Mouse (Mus musculus) large intestine, adult 2 months (tissue): ENCODE measurements around the gene Leng9. TPM values are rescaled to one million over a fixed set of nuclear protein-coding genes. Genes with fewer than 3 reads are reported as not detected.
A peak's percentile ranks its signal among the peaks of the same experiment; 100 is the strongest.
"Not testable (repeated sequence)": the region's sequence is repeated elsewhere in the genome, so short reads cannot be mapped to it uniquely, and the experiment has no call there.

ENCODE experiments used
- DNase-seq: peaks from one replicate; pipeline ENCODE4 v3.0.0-alpha.2; 2012; ENCODE audit warnings: low read depth, low spot score
- WGBS: fragments of 180-500 bp; shearing (Covaris S2); methylation state at CpG from one replicate; pipeline ENCODE4 v1.1.7; 2018; 5-methylcytosine and 5-hydroxymethylcytosine counted together
- polyA plus RNA-seq: library from polyadenylated mRNA; depleted of rRNA; stranded (reverse); fragments of >200 nt; gene quantifications from 2 replicates; pipeline ENCODE4 v1.2.3, GENCODE M21; 2012; rRNA removed

Leng9 gene
- polyA plus RNA-seq: 30.0 and 45.0 TPM in 2 replicates

DNA sequence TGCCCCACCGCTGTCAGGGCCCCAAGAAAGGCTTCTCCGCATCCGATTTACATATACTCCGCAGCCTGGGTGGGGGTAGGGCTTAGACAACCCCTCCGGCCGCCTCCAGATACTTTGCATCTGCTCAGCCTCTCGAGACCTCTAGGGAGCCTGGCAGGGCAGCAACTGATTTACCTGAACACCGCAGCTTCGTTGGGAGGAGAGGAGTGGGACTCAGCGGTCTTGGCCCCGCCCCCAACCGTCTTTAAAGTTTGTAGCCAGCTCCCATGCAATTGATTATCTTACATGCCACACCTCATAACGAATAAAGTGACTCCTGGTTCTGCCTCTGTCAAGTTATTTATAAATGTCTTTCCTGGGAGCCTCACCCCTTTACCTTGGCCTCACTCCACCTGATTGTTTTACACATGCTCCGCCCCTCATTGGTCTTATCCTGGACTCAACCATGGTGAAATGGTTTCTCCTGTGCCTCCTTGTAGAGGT lies at the start of gene Leng9:
Gene Leng9, minus strand, starts transcription at position 316 of the 483 bp plus-strand sequence.
- no peak for DNase-seq

DNA sequence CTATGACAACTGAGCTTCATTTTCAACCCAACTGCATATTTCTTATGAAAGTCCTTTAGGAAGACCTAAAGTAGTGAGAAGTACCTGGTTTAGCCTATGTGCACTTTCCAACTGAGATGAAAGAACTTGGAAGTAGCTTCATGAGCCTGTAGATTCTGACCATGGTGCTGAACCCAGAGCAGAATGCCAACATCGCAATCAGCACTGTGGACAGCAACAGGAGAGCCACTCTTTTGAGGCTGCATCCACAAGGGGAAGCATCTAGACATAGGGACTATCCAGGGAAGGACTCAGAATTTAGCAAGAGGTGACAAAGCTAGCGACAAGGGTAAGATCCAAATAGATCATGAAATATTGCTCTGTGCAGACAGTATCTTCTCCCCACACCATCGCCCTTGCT lies 28.3 kb upstream of the Leng9 start:
- no peak for DNase-seq
- WGBS: 42% methylated on average over 3 of the region's 3 CpGs

More for the DNA sequence above, at the start of gene Leng9:
- 1% methylated on average over 14 of the region's 14 CpGs for WGBS

DNA sequence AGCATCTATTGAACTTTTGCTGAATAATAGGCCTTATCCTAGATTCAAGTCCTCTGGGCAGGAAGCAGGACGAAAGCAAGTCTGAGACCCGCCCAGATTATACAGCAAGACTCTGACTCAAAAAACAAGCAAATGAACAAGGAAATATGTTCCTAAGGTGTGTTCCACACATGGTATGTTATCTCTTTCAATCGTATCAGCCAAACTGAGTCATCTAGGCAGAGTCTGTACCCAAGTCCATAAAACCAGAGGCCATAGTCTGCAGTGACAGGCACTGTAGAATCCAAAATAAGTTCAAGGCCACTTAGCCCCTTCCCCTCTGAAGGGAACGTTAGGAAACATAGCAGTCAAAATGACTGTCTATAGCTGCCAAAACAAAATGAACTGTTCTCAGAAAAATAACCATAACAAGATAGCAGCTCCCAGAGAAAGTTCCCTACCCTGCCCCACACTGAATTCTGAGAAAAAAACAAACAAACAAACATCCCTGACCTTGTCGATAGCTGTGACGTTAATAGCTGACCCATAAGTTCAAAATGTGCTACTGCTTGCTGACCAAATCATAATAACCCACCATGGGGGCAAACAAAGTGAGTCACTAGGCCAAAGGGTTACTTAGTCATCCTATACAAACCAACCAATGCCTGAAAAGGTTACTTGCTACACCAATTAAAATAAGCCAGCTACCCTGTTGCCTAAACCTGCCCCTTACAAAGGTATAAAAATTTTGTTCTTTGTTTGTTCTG lies 20.2 kb upstream of the Leng9 start:
- DNase-seq: no peak
- 30% methylated on average over 6 of the region's 6 CpGs for WGBS

DNA sequence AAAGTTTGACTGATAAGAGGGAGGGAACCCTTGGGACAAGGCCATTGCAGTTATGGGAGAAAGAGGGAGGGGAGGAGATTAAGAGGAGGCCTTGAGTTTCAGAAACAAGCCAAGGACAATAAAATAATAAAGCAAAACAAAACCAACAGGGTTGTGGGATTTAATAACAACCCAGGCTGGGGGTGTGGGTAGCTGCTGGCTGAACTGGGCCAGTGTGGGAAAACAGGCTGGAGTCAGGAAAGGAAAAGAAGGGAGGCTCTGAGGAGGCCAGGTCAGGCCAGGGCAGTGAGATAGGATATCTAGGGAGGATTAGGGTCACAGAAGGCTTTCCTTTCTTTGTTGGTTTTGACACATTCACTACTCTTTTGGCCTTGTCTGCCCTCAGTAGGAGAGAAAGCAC lies 16.9 kb upstream of the Leng9 start:
- DNase-seq: no peak

DNA sequence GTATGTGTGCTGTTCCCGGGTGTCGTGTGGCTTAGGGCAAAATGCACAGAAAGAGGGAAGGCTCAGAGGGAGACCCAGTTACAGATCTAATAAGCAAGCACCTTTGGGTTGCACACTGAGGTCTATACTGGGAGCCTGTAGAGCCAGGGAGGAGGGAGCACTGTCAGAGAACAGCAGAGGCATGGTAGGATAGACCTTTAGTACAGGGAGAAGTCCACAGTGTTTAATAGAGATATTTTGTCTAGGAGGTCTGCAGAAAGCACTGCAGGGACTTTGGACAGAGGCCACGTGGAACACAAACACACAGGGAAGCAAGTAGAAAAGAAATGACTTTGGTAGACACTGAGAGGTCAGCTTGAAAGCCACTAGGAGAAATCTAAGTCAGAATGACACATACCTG lies 15.1 kb upstream of the Leng9 start:
- WGBS: 4% methylated on average over 3 of the region's 3 CpGs
- DNase-seq: no peak

DNA sequence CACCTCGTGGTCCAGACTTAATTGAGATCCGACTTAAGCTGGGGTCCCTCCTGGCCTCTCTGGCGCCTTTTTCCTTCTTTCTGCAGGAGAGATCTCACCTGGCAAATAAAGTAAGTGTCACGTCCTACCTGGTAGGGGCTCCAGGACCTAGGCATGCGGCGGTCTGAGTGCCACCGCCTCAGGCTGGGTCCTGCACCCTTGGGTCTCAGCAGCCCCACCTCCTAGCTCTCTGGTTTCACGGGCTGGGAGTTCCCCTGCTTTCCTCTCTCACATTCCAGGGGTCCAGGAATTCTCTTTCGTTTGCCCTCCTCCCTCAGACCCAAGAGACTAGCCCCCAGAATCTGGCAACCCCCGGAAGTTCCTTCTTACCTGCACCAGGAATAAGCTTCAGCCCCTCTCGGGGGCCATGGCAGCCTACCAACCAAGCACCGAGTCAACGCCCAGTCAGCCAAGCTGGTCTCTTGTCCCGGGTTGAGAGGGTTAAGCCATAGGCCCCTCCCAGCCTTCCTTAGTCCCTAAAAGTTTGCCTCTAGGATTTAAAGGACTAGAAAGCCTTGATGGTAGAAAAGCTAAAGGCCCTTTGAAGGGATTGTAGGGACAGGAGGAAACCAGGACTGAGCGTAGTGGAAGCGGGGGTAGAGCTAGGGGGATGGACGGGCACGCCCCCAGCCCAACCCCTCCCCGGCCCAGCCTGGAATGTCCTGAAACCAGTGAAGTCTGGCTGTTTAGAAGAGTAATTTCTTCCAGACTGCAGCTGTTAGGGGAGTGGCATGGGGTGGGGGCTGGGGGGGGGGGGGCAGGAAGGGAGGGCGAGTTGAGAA lies 14.1 kb upstream of the Leng9 start, which contains the start of gene Cdc42ep5:
Gene Cdc42ep5, minus strand, starts transcription at position 771 of the 821 bp plus-strand sequence.
- DNase-seq: no peak
- 1% methylated on average over 20 of the region's 20 CpGs for WGBS

DNA sequence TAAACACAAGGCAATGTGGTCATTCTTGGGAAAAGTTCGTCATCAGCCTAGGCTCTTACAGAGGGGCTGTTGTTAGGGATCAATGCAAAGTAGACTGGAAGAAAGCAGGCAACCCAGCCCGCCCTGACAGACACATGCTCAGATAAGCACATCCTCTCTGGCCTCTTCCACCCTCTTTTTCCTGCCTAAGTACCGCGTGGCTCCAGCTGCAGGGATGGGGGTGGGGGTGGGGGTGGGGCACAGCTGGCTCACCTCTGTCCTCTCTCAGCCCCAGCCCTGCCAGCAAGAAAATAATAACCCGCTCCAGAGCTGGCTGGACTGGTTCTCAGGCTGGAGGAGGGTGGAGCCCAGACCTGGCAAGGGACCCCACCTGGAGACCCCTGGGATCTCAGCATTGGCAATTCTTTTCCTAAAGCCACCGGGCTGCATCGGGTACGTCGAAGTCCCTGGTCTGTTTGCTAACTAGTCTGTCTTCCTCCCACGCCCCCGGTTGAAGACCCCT lies 13.4 kb upstream of the Leng9 start:
- under 1% methylated on average over 11 of the region's 11 CpGs for WGBS
- DNase-seq: no peak

DNA sequence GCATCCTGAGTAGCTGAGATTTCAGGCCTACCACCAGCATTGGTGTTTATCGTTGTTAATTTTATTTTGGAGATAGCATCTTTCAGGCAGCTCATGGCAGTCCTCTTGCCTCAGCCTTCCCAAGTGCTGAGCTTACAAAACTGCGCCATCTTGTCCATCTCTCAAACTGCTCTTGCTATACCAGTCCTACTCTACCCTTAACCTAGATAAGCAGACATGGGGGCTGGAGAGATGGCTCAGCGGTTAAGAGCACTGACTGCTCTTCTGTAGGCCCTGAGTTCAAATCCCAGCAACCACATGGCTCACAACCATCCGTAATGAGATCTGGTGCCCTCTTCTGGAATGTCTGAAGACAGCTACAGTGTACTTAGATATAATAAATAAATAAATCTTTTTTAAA lies 11.4 kb upstream of the Leng9 start:
- not testable (repeated sequence) for DNase-seq
- 91% methylated on average over 4 of the region's 4 CpGs for WGBS

DNA sequence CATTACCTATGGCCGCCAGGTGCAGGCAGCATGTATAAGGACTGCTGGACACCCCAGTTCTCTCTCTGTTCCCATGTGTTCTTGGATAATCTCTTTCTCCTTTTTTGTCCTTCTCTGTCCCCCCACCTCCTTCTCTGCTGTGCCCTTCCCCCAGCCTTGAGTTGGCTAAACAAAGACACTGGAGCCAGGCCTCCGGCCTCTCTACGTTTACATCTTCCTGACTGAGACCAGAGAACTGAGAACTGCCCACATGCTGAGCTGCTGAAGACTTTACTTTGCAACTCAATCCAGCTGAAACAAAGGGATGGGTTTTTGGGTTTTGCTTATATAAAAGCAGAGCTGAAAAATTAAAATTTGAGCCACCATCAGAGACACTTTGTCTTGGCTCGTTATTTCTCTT lies 4.8 kb upstream of the Leng9 start:
- DNase-seq: no peak
- WGBS: 74% methylated on average over 4 of the region's 4 CpGs

DNA sequence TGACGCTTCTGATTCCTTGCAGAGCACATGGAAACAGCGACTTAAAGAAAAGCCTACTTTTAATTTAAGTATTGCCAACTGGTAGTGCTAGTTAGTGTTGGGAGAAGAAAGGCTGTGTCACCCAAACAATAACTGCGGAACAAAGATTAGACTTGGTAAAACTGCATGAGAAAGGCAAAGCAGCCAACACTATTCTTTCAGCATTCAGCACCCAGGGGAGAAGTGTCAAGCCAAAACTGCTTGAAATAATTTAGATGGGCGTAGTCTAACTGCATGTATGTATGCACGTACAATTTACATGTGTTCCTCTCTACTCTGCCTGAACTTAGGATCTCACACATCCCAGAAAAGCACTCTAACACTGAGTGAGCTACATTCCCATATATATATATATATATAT lies 4.2 kb upstream of the Leng9 start:
- 48% methylated on average over 5 of the region's 5 CpGs for WGBS
- DNase-seq: no peak

DNA sequence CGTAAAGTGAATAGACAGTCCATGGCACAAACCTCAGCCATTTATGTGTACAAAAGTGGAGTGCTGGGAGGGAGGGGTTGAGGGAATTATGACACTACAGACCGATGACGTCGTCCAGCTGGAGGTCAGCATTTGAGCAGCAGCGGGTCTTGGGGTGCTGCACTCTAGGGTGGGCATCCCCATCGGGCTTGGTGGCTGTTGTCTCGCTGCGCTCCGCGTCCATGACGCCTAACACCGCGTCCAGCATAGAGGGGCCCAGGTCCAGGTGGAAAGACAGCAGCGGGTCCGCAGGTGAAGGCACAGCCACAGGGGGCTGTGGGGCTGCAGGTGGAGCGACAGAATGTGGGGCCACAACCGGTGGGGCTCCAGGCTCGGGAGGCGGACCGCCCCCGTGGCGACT lies 1.1 kb upstream of the Leng9 start:
- no peak for DNase-seq
- WGBS: 12% methylated on average over 22 of the region's 22 CpGs

DNA sequence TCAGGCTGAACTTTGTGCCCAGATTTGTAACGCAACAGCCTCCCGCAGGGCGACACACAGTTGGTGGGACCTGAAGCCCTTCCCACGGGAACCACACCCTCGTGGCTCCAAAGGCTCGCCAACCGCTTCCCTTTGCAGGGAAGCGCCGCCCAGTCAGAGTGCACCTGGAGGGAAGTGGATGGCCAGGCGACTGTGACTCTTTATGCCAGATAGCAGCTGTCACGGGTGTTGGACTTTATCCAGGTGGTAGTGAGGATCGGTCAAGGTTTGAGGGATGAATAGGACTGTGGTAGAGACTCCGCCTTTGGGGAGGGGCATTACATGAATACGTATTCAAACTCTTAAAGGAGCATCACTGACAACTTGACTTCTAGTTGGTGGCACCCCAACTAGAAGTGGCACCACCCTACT lies 642 bp upstream of the Leng9 start:
- DNase-seq: peak; percentile 99
- WGBS: 13% methylated on average over 14 of the region's 14 CpGs

DNA sequence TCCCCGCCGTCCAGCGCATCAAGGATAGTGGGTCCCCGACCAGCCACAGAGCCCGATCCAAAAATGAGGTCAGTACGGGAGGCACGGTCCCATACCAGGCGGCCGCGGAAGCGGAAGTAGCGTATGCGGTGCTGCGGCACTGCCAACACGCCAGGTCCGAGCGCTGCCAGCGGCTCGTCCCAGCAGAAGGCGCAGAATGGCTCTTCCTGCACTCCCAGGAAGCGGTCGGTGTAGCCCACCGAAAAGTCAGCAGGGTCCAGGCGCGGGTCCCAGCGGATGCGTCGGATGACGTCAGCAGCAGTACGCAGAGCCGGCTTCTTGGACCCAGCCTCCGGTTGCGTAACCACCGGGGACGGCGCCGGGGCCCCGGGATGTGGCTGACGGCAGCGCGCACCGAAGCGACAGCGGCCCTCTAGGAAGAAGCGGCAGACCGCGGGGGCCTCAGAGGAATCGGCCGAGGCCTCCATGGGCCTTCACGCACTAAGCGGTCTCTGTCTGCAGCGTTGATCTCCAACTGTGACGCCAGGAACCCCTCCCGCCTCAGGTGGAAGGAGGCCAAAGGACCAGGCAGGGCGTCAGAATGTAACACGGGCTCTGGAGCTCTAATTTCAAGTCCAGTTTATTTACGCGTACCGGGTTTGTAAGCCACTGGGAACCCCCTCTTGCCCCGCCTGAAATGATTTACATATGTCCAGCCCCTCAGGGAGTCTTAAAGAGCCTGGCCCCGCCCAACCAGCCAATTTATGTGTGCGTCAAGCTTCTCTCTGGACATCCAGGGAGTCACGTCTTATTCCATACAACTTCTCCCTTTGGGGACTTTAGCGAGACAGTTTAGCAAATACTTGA lies 742 bp downstream of the Leng9 start:
- WGBS: under 1% methylated on average over 64 of the region's 64 CpGs
- DNase-seq: no peak

DNA sequence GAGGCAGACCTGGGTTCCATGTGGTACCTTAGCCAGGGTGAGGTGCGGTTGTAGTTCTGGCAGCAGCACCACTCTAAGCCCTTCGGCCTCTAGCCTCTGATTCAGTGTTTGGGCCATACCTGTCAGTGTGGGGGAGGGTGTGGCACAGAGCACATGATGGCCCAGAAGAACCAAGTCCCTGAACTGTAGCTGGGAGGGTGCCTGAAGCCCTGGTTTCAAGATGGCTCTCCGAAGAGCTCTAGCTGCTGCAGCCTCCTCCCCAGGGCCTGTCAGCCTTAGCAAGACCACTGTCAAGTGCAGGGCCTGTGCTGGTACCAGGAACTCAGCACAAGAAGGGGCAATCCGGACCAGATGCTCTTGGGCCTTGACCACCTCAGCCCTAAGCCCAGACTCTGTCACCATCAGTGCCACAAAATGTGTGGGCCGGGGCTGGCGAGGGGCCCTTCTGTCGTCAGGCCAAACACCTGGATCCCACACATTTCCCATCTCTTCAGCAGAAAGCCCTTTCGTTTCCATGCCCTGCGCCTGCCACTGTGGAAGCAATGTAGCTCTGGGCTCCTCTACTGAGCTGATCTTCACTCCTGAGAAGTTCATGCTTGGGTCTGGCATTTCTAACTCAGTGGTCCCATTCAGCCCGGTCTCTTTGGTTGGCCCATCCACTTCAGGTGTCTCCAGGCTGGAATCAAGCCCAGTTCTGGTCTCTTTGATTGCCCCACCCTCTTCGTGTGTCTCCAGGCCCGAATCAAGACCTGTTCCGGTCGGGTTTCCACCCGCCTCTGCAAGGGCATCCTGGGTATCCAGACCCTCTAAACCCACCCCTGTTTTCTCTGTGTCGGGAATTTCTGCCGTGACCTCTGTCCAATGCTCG lies 1.6 kb downstream of the Leng9 start:
- WGBS: 14% methylated on average over 18 of the region's 18 CpGs
- no peak for DNase-seq

DNA sequence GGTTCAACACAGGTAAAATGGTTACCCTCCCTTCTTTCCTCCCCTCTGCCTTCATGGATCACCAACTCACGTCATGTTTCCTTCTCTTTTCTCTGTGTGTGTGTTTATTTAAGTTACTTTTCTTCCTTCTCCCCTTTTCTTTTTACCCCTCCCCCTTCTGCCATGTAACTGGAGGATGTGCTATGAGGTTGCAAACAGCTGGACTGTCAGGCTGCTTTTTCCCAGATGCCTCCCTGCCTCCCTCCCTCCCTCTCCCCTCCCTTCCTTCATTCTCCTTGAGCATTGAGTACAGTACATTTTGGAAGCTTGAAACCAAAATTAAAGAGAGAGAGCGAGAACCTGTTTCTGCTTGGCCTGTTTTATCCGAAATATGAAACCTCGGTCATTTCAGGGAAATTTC lies 2.3 kb downstream of the Leng9 start:
- WGBS: 56% methylated on average over 4 of the region's 4 CpGs
- DNase-seq: no peak

DNA sequence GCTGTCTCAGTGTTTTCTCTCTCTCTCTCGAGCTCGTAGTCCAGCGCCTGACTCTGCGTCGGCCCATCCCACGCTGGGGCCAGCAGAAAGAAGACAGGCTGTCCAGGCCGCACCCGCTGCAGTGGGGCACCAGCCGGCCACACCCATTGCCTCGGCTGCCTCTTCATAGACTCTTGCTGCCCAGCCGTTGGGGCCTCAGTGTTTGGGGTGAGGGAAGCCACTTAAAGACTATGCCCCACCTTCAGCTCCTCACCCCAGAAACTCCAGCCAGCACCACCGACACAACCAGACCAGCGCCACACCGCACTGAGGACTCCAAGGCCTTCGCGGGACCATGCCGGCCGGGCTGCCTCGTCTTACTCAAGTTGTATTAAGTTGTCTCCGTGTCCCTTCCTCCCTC lies 2.8 kb downstream of the Leng9 start:
- WGBS: 36% methylated on average over 20 of the region's 20 CpGs
- no peak for DNase-seq

DNA sequence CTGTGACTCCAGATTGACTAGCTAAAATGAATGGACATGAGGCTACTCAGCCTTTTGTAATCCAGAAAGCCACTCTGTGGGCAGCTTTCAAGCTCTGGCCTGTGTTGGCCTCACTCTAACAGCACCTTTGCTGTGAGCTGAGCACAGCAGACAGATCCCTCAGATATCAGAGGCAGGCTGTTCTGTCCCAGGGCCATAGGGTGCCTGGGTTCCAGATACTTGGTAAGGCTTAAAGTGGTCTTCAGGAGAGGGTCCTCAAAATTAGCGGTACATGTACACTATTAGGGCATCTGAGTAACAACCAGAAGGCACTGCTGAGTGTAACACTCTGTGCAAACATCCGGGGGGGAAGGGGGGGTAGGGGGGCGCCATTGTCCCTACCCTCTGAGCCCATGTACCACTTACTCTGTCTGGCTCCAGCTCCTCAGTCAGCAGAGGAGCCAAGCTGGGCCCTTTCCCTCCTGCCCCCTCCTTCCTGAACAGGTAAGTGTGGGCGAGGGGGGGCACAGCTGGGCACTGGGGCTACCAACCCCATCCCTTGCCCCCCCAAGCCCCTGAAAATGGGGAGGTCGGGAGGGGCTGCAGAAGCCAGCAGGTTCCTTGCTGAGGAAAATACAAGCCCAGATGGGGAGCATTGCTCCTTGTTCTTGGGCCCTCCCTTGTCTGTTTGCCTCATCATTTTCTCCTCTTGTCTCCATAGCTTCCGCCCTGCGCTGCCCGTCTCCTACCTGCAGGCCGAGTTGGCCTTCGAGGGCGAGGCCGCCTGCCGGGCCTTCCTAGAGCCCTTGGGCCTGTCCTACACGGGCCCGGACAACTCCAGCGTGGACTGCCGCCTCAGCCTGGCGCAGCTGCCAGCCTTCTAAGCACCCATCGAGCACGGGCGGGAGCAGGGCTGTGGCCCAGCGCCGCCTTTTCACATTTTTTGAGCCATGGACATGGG lies 3.7 kb downstream of the Leng9 start:
- no peak for DNase-seq
- WGBS: 52% methylated on average over 23 of the region's 23 CpGs
